10 mouse cellular contexts compared by ENCODE assay signal in genomic region chr7:44821666-44822448, GRCm38 (mm10). TPM values are rescaled to one million over a fixed set of nuclear protein-coding genes. Genes with fewer than 3 reads are reported as not detected.
A peak's percentile ranks its signal among the peaks of the same experiment; 100 is the strongest.
DNase-seq lines count a peak whose midpoint lies in the region; ATAC-seq and TF ChIP-seq lines count a peak whose summit lies in the region.
"Had no signal": no experiment of that assay in that cellular context is flagged by ENCODE, and none has a peak within 500 bp of the region (broad histone marks: within the 10 kb centered on the region; RNA-seq: fewer than 3 reads in every experiment).

No protein-coding gene starts in this region.

- no peaks in the 10 kb centered on the region for H3K27me3 ChIP-seq in kidney, embryonic 16.5 days (ENCODE audit: insufficient read depth, low read length)
- no peaks in the 10 kb centered on the region for H3K27me3 ChIP-seq in stomach, postnatal 0 days (ENCODE audit: control insufficient read depth, insufficient read depth, low read length)
- H3K27me3 ChIP-seq in midbrain, embryonic 16.5 days (ENCODE audit: control insufficient read depth, insufficient read depth, low read depth, low read length), result no peaks in the 10 kb centered on the region
- H3K27me3 ChIP-seq: forebrain, embryonic 13.5 days had no signal

- no peak overlapping the region for H3K4me2 ChIP-seq in kidney, embryonic 16.5 days (replicated peaks; ENCODE audit: low read depth, low read length)
- no peak overlapping the region for H3K4me2 ChIP-seq in stomach, postnatal 0 days (replicated peaks; ENCODE audit: low read depth)
- H3K4me2 ChIP-seq in midbrain, embryonic 16.5 days (ENCODE audit: low read length), result no peak overlapping the region
- H3K4me2 ChIP-seq: forebrain, embryonic 13.5 days had no signal

- peak; percentile 1 to 4 for DNase-seq in cerebellum, postnatal 25 days
- no peak for DNase-seq in cerebellum, adult 11-12 months
- DNase-seq in kidney, postnatal 25 days, result peak; percentile 1 to 20
- DNase-seq in urinary bladder, adult 2 months (ENCODE audit: low spot score), result peak; percentile 15
- no peak for DNase-seq in urinary bladder, postnatal 25 days (ENCODE audit: low spot score)
- DNase-seq in stomach, postnatal 0 days (ENCODE audit: low spot score), result peak; percentile 14

- no peak overlapping the region for H3K27ac ChIP-seq in kidney, embryonic 16.5 days (ENCODE audit: low read length)
- no peak overlapping the region for H3K27ac ChIP-seq in stomach, postnatal 0 days (replicated peaks)
- no peak overlapping the region for H3K27ac ChIP-seq in midbrain, embryonic 16.5 days (ENCODE audit: low read length)
- H3K27ac ChIP-seq: forebrain, embryonic 13.5 days had no signal

- H3K4me3 ChIP-seq in kidney, embryonic 16.5 days (ENCODE audit: low read length), result no peak overlapping the region
- no peak overlapping the region for H3K4me3 ChIP-seq in stomach, postnatal 0 days (ENCODE audit: low read depth, low read length)
- H3K4me3 ChIP-seq in midbrain, embryonic 16.5 days (ENCODE audit: low read depth, low read length), result no peak overlapping the region
- H3K4me3 ChIP-seq: forebrain, embryonic 13.5 days had no signal

- no peaks in the 10 kb centered on the region for H3K9me3 ChIP-seq in kidney, embryonic 16.5 days (ENCODE audit: low read length)
- H3K9me3 ChIP-seq in stomach, postnatal 0 days (ENCODE audit: control insufficient read depth, low read length), result no peaks in the 10 kb centered on the region
- H3K9me3 ChIP-seq in midbrain, embryonic 16.5 days (replicated peaks; ENCODE audit: control insufficient read depth, low read length, poor library complexity, severe bottlenecking), result no peaks in the 10 kb centered on the region
- H3K9me3 ChIP-seq: forebrain, embryonic 13.5 days; G1E had no signal

- peaks cover 36% of the 10 kb centered on the region for H3K4me1 ChIP-seq in kidney, embryonic 16.5 days (ENCODE audit: insufficient read depth, low read length)
- H3K4me1 ChIP-seq in stomach, postnatal 0 days (replicated peaks; ENCODE audit: control insufficient read depth, insufficient read depth), result peaks cover 12% of the 10 kb centered on the region
- H3K4me1 ChIP-seq in midbrain, embryonic 16.5 days (ENCODE audit: control insufficient read depth, insufficient read depth, low read length), result peaks cover 36% of the 10 kb centered on the region

- WGBS in kidney, embryonic 16.5 days, result 82% methylated on average over 7 of the region's 7 CpGs
- WGBS in stomach, postnatal 0 days, result 73% methylated on average over 7 of the region's 7 CpGs
- WGBS in midbrain, embryonic 16.5 days, result 86% methylated on average over 7 of the region's 7 CpGs

- peak; percentile 41 for TF ChIP-seq CTCF in stomach, postnatal 0 days (IDR thresholded peaks at IDR 0.05; ENCODE audit: low read depth)

- no peak for ATAC-seq in kidney, embryonic 16.5 days (ENCODE audit: low FRiP score, low TSS enrichment)
- no peak for ATAC-seq in stomach, postnatal 0 days (ENCODE audit: low FRiP score, low TSS enrichment)
- no peak for ATAC-seq in midbrain, embryonic 16.5 days
- ATAC-seq: forebrain, embryonic 13.5 days had no signal

- TF ChIP-seq EP300 in stomach, postnatal 0 days (optimal IDR thresholded peaks at IDR 0.05), result no peak

- H3K36me3 ChIP-seq in kidney, embryonic 16.5 days (ENCODE audit: insufficient read depth, low read length), result no peaks in the 10 kb centered on the region
- H3K36me3 ChIP-seq in stomach, postnatal 0 days (ENCODE audit: control insufficient read depth, insufficient read depth, low read length), result no peaks in the 10 kb centered on the region
- H3K36me3 ChIP-seq in midbrain, embryonic 16.5 days (ENCODE audit: control insufficient read depth, insufficient read depth, low read length), result no peaks in the 10 kb centered on the region

- H3K9ac ChIP-seq in kidney, embryonic 16.5 days (replicated peaks; ENCODE audit: low read length), result no peak overlapping the region
- no peak overlapping the region for H3K9ac ChIP-seq in stomach, postnatal 0 days (ENCODE audit: low read length)
- no peak overlapping the region for H3K9ac ChIP-seq in midbrain, embryonic 16.5 days (ENCODE audit: low read depth, low read length)

RNA-seq across cellular contexts. Expression of gene Atf5, which starts 5.4 kb away (rescaled TPM):
- polyA plus RNA-seq in kidney, embryonic 16.5 days (2015; fragmentation: Nextera tagmentation; extraction: Ambion mirVana), result 3.5 and 4.3 TPM in 2 replicates
- polyA plus RNA-seq in urinary bladder, adult 2 months (2012; rRNA removed), result 43.4 and 63.6 TPM in 2 replicates
- 7.3 and 7.7 TPM in 2 replicates for polyA plus RNA-seq in stomach, postnatal 0 days (2015; fragmentation: Nextera tagmentation; extraction: Ambion mirVana)
- polyA plus RNA-seq in midbrain, embryonic 16.5 days (2015; fragmentation: Nextera tagmentation; extraction: Ambion mirVana), result 2.5 and 3.0 TPM in 2 replicates

RNA-seq across cellular contexts. Expression of gene Il4i1, which starts 5.7 kb away (rescaled TPM):
- 1.1 and 1.5 TPM in 2 replicates for polyA plus RNA-seq in kidney, embryonic 16.5 days (2015; fragmentation: Nextera tagmentation; extraction: Ambion mirVana)
- 1.7 and 2.5 TPM in 2 replicates for polyA plus RNA-seq in urinary bladder, adult 2 months (2012; rRNA removed)
- 0.69 and 0.75 TPM in 2 replicates for polyA plus RNA-seq in stomach, postnatal 0 days (2015; fragmentation: Nextera tagmentation; extraction: Ambion mirVana)
- polyA plus RNA-seq in midbrain, embryonic 16.5 days (2015; fragmentation: Nextera tagmentation; extraction: Ambion mirVana), result 0.57 and 1.0 TPM in 2 replicates

RNA-seq across cellular contexts. Expression of gene Nup62, which starts 6.0 kb away (rescaled TPM):
- polyA plus RNA-seq in kidney, embryonic 16.5 days (2015; fragmentation: Nextera tagmentation; extraction: Ambion mirVana), result 99.9 and 105 TPM in 2 replicates
- 30.5 and 34.7 TPM in 2 replicates for polyA plus RNA-seq in urinary bladder, adult 2 months (2012; rRNA removed)
- 33.4 and 34.9 TPM in 2 replicates for polyA plus RNA-seq in stomach, postnatal 0 days (2015; fragmentation: Nextera tagmentation; extraction: Ambion mirVana)
- polyA plus RNA-seq in midbrain, embryonic 16.5 days (2015; fragmentation: Nextera tagmentation; extraction: Ambion mirVana), result 43.6 and 45.9 TPM in 2 replicates

RNA-seq across cellular contexts. Expression of gene Akt1s1, which starts 26.9 kb away (rescaled TPM):
- 117 and 126 TPM in 2 replicates for polyA plus RNA-seq in kidney, embryonic 16.5 days (2015; fragmentation: Nextera tagmentation; extraction: Ambion mirVana)
- polyA plus RNA-seq in urinary bladder, adult 2 months (2012; rRNA removed), result 93.8 and 99.5 TPM in 2 replicates
- polyA plus RNA-seq in stomach, postnatal 0 days (2015; fragmentation: Nextera tagmentation; extraction: Ambion mirVana), result 70.8 and 75.2 TPM in 2 replicates
- 82.2 and 83.2 TPM in 2 replicates for polyA plus RNA-seq in midbrain, embryonic 16.5 days (2015; fragmentation: Nextera tagmentation; extraction: Ambion mirVana)

RNA-seq across cellular contexts. Expression of gene Tbc1d17, which starts 27.0 kb away (rescaled TPM):
- 93.9 and 94.9 TPM in 2 replicates for polyA plus RNA-seq in kidney, embryonic 16.5 days (2015; fragmentation: Nextera tagmentation; extraction: Ambion mirVana)
- 67.3 and 68.9 TPM in 2 replicates for polyA plus RNA-seq in urinary bladder, adult 2 months (2012; rRNA removed)
- polyA plus RNA-seq in stomach, postnatal 0 days (2015; fragmentation: Nextera tagmentation; extraction: Ambion mirVana), result 45.4 and 48.0 TPM in 2 replicates
- polyA plus RNA-seq in midbrain, embryonic 16.5 days (2015; fragmentation: Nextera tagmentation; extraction: Ambion mirVana), result 118 and 123 TPM in 2 replicates

Comparison
In these comparisons a context has a peak if more than half of its experiments do, and no peak if none do; other contexts are left out.
1. DNase-seq: peak in cerebellum, postnatal 25 days (2 of 2), kidney, postnatal 25 days (2 of 2), urinary bladder, adult 2 months (single experiment) and stomach, postnatal 0 days (single experiment); none in cerebellum, adult 11-12 months (single experiment) and urinary bladder, postnatal 25 days (single experiment).